Mouse (Mus musculus) midbrain, embryonic 14.5 days (tissue): ENCODE results near the gene Leprot. TPM values are rescaled to one million over a fixed set of nuclear protein-coding genes. Genes with fewer than 3 reads are reported as not detected.

Source experiments
- ATAC-seq: fragments of 200-750 bp; cut with Nextera tagmentation; 2 replicates; pipeline ENCODE4 v1.8.0; 2017; ENCODE audit warnings: moderate number of reproducible peaks, moderate library complexity; ENCODE audit not compliant: low FRiP score, low TSS enrichment
- DNase-seq: peaks from one replicate; pipeline ENCODE4 v3.0.0-alpha.2; 2015
- H3K27ac ChIP-seq: fragments of 300-500 bp; sonication (generic); replicated peaks from 2 replicates; pipeline ENCODE4 v1.5.1; 2014; ENCODE audit warnings: mild to moderate bottlenecking, low read depth, low read length, moderate library complexity
- H3K27me3 ChIP-seq: fragments of 300-500 bp; sonication (generic); 2 replicates; pipeline ENCODE4 v1.6.1; 2014; ENCODE audit warnings: low read length, control low read depth, mixed read lengths; ENCODE audit not compliant: control insufficient read depth, insufficient read depth
- H3K36me3 ChIP-seq: fragments of 300-500 bp; sonication (generic); 2 replicates; pipeline ENCODE4 v1.6.1; 2014; ENCODE audit warnings: low read length, control low read depth; ENCODE audit not compliant: control insufficient read depth, insufficient read depth
- H3K4me1 ChIP-seq: fragments of 300-500 bp; sonication (generic); 2 replicates; pipeline ENCODE4 v1.6.1; 2014; ENCODE audit warnings: mild to moderate bottlenecking, antibody characterized with exemption, low read length, control low read depth; ENCODE audit not compliant: control insufficient read depth, insufficient read depth
- H3K4me2 ChIP-seq: fragments of 300-500 bp; sonication (generic); 2 replicates; pipeline ENCODE4 v1.6.1; 2014; ENCODE audit warnings: mild to moderate bottlenecking, low read length, moderate library complexity
- H3K4me3 ChIP-seq: fragments of 300-500 bp; sonication (generic); replicated peaks from 2 replicates; pipeline ENCODE4 v1.5.1; 2014; ENCODE audit warnings: low read depth, low read length
- H3K9ac ChIP-seq: fragments of 300-500 bp; sonication (generic); replicated peaks from 2 replicates; pipeline ENCODE4 v1.6.1; 2014; ENCODE audit warnings: mild to moderate bottlenecking, low read length, moderate library complexity
- H3K9me3 ChIP-seq: fragments of 300-500 bp; sonication (generic); 2 replicates; pipeline ENCODE4 v1.6.1; 2016; ENCODE audit warnings: low read length, control low read depth, mixed read lengths; ENCODE audit not compliant: control insufficient read depth
- WGBS: fragments of 180-500 bp; shearing (Covaris S2); extraction: QIAGEN DNeasy Blood & Tissue Kit; methylation state at CpG from one replicate; pipeline ENCODE4 v1.1.7; 2014; 5-methylcytosine and 5-hydroxymethylcytosine counted together
- polyA plus RNA-seq: library from polyadenylated mRNA; unstranded; fragments of >200 nt; fragmentation: Nextera tagmentation; extraction: Ambion mirVana; gene quantifications from 2 replicates; pipeline ENCODE4 v1.2.1, GENCODE M21; 2014

The Leprot gene
- polyA plus RNA-seq, 1 experiment from 2014 or later = 102 TPM

DNA sequence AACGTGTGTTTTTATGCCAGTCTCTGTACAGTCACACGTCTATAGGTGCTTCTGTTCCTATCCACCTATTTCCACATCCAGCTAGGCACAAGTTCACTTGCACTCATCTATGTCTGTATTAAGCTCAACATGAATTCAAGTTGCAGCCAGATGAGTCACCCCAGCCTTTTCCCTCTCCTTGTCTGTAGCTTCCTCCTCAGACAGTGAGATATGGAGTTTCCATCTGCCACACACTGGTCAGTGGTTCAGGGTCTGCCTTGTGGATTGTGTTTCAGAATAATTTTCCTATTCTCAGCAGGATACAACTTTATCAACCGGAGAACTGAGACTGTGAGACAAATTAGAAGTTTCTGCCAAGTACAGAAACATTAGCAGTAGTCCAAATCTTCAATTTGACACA, 49.7 kb downstream of the Leprot start:
- no peak overlapping the region for H3K9ac ChIP-seq
- H3K4me1 ChIP-seq = no peaks in the 10 kb centered on the region
- ATAC-seq (no peak), DNase-seq (no peak)
- no peak overlapping the region for H3K4me3 ChIP-seq
- no peak overlapping the region for H3K27ac ChIP-seq
- no peak overlapping the region for H3K4me2 ChIP-seq
- no peaks in the 10 kb centered on the region for H3K27me3 ChIP-seq
- H3K36me3 ChIP-seq = no peaks in the 10 kb centered on the region
- H3K9me3 ChIP-seq = no peaks in the 10 kb centered on the region
- 89% methylated on average over 3 of the region's 3 CpGs for WGBS

DNA sequence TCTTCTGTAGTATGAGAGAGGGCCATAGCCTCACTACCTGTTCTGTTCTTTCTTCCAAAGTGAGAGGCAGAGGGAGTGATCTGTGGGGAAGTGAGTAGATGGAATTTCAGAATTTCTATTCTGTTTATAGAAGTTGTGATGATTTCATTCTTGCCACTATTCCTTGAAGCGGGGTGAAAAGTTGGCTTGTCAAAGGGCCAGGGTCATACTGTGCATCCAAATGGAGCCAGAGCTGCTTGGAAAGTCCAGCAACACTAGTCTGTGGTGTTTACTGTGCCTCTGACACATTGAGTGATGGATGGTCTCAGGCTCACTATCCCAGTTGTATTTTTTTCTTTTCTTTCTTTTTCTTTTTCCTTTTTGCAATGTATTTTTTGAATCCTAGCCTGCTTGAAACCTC, 51.9 kb downstream of the Leprot start:
- DNase-seq (no peak), ATAC-seq (no peak)
- Histone ChIP-seq H3K27ac (no peak overlapping the region), H3K9ac (no peak overlapping the region), H3K4me3 (no peak overlapping the region), H3K36me3 (no peaks in the 10 kb centered on the region), H3K9me3 (no peaks in the 10 kb centered on the region), H3K27me3 (no peaks in the 10 kb centered on the region), H3K4me1 (no peaks in the 10 kb centered on the region), H3K4me2 (no peak overlapping the region)
- 100% methylated on average over 1 of the region's 1 CpGs for WGBS

DNA sequence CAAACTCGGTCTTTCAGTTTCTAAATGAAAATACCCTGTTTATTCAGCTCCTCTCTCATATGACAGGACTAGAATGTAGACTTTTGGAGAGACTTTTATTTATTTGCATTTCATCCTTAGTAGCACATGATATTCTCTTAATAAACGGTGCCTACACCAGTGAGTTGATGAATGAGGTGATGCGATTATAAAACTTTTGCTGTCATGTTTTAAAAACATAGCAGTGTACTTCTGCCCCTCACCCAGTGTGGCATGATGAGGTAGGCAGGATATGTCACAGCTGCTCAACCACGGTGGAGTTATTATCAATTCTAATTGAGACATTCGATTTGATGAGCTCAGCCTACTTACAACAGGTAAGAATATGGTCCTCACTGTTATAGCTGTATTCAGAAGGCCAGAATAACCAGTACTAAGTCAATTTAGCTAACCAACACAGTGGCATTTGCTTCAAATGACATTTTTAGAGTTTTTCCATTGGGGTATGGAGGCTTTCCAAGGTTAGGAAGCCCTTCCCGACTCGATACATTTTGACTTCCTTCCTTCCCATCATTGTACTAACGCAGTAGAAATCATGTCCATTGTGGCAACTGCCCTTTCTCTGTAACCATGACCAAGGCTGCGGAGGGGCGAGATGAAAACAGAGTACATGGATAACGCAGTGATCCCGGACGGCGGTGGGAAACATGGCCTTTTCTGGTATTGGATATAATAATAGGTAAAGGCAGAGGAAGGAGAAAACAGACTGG, 53.5 kb downstream of the Leprot start:
- 91% methylated on average over 14 of the region's 14 CpGs for WGBS
- Histone ChIP-seq H3K9me3 (no peaks in the 10 kb centered on the region), H3K4me2 (no peak overlapping the region), H3K4me1 (no peaks in the 10 kb centered on the region), H3K36me3 (no peaks in the 10 kb centered on the region), H3K27ac (no peak overlapping the region), H3K27me3 (no peaks in the 10 kb centered on the region), H3K9ac (no peak overlapping the region), H3K4me3 (no peak overlapping the region)
- DNase-seq (no peak), ATAC-seq (no peak)

DNA sequence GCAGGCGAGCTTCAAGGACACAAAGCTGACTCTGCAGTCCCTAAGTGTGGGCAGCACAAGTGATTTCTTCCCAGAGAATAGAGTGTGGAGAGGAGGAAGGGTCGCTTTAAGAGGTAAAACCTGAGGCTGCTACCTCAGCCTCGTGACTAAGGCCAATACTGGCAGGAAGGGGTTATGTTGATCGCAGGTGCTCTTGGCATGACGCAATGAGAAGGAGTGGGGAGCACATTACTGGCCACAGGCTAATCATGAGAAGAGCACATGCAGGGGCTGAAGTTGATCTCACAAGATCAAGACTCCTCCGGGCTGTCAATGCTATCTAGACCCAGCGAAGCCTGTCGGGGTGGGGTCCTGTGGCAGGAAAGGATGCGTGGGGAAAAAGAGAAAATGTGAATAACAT, 57.8 kb downstream of the Leprot start:
- Histone ChIP-seq H3K4me3 (no peak overlapping the region), H3K9ac (no peak overlapping the region), H3K4me1 (no peaks in the 10 kb centered on the region), H3K27ac (no peak overlapping the region), H3K4me2 (no peak overlapping the region), H3K27me3 (no peaks in the 10 kb centered on the region), H3K36me3 (no peaks in the 10 kb centered on the region), H3K9me3 (no peaks in the 10 kb centered on the region)
- DNase-seq (no peak), ATAC-seq (no peak)
- WGBS = 86% methylated on average over 9 of the region's 9 CpGs

DNA sequence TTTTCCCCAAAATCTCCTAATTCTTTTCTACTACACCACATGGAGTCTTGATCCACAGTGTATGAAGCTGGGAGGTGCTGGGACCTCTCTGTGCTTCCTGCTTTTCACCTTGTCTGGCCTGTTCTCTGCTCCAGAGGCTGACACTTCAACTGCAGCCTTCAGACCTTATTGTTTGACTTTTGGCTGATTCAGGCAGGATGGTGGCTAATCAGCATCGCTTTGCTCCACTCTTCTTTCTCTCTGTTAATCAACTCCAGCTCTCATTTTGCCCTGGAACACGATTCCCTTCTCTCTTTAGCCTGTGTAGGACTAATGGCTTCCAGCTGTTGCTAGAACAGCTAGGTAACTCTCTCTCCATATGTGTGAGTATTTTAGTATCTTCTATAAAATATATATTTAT, 59.7 kb downstream of the Leprot start:
- ATAC-seq (no peak), DNase-seq (no peak)
- Histone ChIP-seq H3K36me3 (no peaks in the 10 kb centered on the region), H3K27ac (no peak overlapping the region), H3K27me3 (no peaks in the 10 kb centered on the region), H3K4me1 (no peaks in the 10 kb centered on the region), H3K9ac (no peak overlapping the region), H3K4me2 (no peak overlapping the region), H3K4me3 (no peak overlapping the region), H3K9me3 (no peaks in the 10 kb centered on the region)
- WGBS = 77% methylated on average over 2 of the region's 2 CpGs

DNA sequence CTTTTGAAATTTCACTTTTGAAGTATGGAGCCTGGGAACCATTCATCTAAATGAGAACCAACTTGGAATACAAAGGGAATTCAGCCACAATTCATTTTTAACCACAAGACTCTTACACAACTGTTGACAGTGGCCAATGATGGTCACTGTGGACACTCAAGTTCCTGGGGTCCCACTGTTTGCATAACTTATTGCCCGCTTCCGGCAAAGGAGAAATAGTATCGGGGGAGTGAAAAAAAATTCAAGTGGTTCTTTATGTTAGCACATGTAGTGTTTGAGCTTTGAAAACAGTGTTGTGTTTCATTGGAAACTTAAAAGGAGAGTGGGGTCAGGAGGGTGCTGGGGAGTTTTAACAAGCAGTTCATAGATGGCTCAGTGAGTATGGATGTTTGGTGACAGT, 60.4 kb downstream of the Leprot start:
- H3K4me1 ChIP-seq = no peaks in the 10 kb centered on the region
- DNase-seq (no peak), ATAC-seq (no peak)
- no peak overlapping the region for H3K27ac ChIP-seq
- H3K9ac ChIP-seq = no peak overlapping the region
- H3K4me3 ChIP-seq = no peak overlapping the region
- no peaks in the 10 kb centered on the region for H3K9me3 ChIP-seq
- 89% methylated on average over 3 of the region's 3 CpGs for WGBS
- H3K36me3 ChIP-seq = no peaks in the 10 kb centered on the region
- H3K27me3 ChIP-seq = no peaks in the 10 kb centered on the region
- H3K4me2 ChIP-seq = no peak overlapping the region

Other genes with a start within 250 kb of the Leprot start
- 3.9 and 4.3 TPM in 2 replicates for gene Ak4, start 228.4 kb upstream of the Leprot start, polyA plus RNA-seq
- gene Dnajc6, start 151.1 kb upstream of the Leprot start, polyA plus RNA-seq = 49.3 and 55.0 TPM in 2 replicates
- gene Lepr, start 69.7 kb downstream of the Leprot start, polyA plus RNA-seq = 0.13 and 3.7 TPM in 2 replicates
- gene B020004J07Rik, start 196.3 kb downstream of the Leprot start, polyA plus RNA-seq = not detected in 2 replicates
- not detected in 2 replicates for gene C130073F10Rik, start 246.1 kb downstream of the Leprot start, polyA plus RNA-seq